Mouse (Mus musculus) cerebellum, postnatal 14 days (tissue): Measurements from ENCODE around the gene Ndufa8.

Experiments
- DNase-seq, 2 experiments: peaks; one replicate each; pipeline ENCODE4 v3.0.0; 2021; ENCODE audit warnings: mixed read lengths in 2 of 2

Ndufa8 gene

GRCm38 (mm10) chr2:36040872-36041271 lies 8.3 kb downstream of the Ndufa8 start:
- no peak for DNase-seq

DNA sequence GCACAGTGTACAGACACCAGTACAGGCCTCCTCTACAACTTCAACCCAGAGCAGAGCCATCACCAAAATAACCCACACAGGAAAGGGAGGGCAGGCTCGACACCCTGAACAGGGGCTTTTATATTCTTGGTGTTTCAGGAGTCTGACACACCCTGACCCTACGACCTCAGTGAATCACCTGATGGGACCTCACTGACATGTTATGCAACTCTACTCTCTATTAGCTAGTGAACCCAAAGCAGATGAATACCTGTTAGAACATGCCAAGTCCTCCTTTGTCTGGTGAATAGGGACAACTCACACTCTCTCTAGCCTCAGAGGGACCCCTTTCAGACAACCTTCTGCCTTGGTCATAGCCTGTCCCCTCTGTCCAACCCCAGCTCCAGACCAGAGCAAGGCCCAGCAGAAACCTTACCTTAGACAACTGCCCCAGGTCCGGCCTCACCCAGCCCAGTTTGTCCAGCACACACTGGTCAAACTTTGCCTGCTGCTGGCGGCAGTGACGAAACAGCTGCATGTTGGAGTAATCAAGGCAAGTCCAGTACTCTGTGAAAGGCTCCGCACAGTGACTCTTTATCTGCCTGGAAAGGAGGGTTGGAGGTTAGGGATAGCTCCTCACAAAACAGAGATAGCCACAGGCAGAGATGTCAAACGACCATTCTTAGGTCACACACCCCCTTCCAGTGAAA lies 9.8 kb downstream of the Ndufa8 start:
- DNase-seq: no peak

- no peak for DNase-seq
These were observed 13.7 kb downstream of the Ndufa8 start for GRCm38 (mm10) chr2:36035413-36036081.

- no peak for DNase-seq
These were observed 14.3 kb downstream of the Ndufa8 start for GRCm38 (mm10) chr2:36034898-36035297.

DNA sequence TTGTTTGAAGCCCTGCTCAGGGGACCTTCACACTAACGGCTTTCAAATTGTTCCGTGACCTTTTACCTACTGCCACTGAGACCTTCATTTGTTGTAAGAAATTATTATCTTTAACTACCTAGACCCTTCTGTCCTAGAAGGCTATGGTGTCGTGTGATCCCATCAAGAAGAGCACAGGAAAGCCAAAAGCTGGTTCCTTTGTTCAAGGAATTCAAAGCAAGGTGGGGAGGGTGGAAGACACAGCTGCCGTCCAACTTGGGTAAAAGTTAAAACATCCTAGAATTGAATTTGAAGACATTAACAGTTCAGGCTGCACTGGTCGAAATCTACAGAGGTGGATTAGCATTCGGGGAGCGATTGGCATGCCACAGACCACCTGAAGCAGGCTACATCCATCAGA lies 15.2 kb downstream of the Ndufa8 start:
- DNase-seq: no peak

GRCm38 (mm10) chr2:36032884-36033283 lies 16.3 kb downstream of the Ndufa8 start:
- no peak for DNase-seq

- no peak for DNase-seq
These were observed 25.9 kb downstream of the Ndufa8 start for GRCm38 (mm10) chr2:36023291-36023690.

DNA sequence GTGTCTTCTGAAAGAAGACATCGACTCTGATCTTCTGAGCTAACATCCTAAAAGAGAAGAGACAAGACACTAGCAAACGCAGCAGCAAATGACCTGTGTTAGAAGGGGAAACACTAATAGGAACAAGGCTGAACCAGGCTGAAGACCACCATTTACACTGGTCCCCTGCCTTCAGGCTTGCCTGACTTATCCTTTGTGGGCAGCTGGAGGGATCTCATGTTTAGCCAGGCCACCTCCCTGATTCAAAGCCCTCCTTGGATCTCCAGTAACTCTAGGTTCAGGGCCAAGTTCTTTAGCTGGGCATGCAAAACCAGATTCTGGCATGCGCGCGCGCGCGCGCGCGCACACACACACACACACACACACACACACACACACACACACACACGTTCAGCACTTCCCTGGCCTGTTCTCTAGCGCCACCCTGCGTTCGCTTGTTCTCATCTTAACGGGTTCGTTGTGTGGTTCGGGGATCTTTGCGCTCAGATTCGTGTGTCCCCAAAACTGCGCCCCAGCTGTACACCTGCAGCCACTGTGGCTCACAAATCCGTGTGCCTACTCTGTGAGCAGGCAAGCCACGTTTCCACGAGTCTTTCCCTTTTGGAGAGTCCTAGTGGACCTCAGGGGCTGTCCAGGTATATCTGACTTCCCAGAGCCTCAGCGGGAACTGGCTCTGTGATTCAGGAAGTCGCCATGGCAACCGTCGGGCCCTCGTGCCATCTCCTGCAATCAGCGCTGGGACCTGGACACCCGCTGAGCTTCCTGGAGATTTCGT lies 27.6 kb downstream of the Ndufa8 start:
- DNase-seq: peak; percentile 87 to 98

GRCm38 (mm10) chr2:36013010-36013409 lies 36.2 kb downstream of the Ndufa8 start:
- DNase-seq: no peak

DNA sequence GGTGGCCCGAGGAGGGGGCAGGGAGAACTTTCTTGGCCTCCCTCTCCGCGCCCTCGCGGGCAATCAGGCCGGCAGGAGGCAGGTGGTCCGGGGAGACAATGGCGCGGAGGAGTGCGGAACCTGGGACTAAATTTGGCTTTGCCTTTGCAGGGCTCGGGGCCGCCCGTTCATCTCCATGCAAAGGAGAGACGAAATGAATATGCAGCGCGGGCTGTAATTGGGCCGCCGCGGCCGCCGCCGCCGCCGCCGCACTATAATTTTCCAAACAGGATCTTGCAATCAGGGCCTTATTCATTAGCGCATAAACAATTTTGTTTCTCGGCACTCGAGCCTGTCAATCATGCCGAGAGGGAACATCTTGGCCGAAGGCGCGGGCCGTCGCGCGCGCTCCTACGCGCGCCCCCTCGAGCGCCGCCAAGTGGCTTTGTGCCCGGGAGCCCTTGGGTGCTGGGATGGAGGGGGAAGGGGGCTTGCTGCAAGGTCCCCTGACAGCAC lies 37.8 kb downstream of the Ndufa8 start:
- DNase-seq: peak; percentile 51 to 60

- no peak for DNase-seq
These were observed 38.6 kb downstream of the Ndufa8 start for GRCm38 (mm10) chr2:36010579-36010978.

DNA sequence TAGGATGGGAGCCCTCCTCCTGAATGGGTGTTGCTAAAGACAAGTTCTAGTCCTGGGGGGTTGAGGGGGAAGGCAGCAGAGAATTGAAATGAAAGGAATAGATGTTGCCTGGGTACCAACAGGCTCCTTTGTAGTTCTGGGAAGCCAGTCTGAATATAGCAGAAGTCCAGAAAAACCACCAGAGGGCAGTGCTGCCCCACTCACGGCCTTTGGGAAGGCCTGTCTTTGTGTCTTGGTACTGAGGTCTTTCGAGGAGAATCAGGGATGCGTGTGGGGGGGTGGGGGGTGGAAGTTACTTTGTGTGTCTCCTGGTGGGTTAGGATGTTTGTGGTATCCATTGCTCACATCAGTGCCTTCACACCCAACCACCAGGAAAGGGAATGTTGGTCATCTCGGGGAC lies 39.8 kb downstream of the Ndufa8 start:
- peak; percentile 86 for DNase-seq

DNA sequence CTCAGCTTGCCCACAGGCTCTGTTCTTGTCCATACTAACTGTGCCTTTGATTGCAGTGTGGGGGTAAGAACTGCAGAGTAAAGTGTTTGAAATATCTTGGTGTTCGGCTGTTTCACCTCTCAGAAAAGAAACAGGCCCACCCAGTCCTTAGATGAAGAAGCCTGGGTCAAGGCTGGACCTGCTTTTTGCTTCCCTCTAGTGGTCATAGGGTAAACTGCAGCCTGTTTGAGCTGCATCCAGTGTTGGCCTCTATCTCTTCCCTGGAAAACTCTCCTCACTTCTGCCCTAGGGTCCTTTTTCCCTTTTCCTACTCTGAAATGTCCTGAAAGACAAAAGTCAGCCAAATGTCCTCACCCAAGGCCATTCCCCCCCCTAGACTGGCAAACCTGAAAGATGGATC lies 41.1 kb downstream of the Ndufa8 start:
- peak; percentile 80 to 84 for DNase-seq

- DNase-seq: no peak
These were observed 47.0 kb downstream of the Ndufa8 start for GRCm38 (mm10) chr2:36002188-36002587.

- no peak for DNase-seq
These were observed 48.8 kb downstream of the Ndufa8 start for GRCm38 (mm10) chr2:36000390-36000789.

DNA sequence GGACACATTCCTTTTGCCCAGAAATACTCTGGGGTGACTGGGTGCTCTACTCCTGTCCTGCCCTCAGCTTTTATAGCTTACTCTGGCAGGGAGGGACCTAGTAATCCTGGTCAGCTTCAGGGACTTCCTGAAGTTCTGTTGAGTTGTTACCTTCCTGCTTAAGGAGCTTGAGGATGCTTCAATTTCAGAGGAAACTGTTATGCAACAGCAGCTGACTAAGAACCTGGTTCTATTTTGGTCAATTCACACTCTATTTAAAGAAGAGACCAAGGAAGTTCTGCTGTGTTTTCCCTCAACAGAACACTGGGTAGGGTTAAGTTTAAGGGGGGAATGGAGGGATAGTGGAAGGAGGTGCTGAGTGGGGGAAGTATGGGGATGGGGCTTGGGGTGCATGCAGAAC lies 50.0 kb downstream of the Ndufa8 start:
- no peak for DNase-seq

GRCm38 (mm10) chr2:35998416-35998815 lies 50.8 kb downstream of the Ndufa8 start:
- DNase-seq: no peak

GRCm38 (mm10) chr2:35996753-35997152 lies 52.5 kb downstream of the Ndufa8 start:
- no peak for DNase-seq

DNA sequence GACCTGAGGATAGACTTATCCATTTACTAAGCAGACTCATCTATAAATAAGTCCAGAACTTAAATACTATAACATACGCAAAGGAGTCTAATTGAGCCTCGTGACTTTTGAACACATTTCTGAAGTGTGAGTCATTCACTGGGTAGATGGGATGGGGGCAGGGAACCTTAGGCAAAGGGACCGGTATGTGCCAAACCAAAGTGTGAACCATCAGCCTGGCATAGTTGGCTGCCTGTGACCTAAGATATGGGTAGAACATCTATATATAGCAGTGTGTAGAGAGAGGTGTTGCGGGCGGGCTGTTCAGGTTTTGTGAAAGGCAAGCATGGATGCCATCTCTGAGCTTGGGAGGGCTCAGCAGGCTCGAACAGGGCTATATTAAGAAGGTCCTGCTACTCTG lies 54.9 kb downstream of the Ndufa8 start:
- no peak for DNase-seq

GRCm38 (mm10) chr2:35993481-35993880 lies 55.7 kb downstream of the Ndufa8 start:
- DNase-seq: no peak

DNA sequence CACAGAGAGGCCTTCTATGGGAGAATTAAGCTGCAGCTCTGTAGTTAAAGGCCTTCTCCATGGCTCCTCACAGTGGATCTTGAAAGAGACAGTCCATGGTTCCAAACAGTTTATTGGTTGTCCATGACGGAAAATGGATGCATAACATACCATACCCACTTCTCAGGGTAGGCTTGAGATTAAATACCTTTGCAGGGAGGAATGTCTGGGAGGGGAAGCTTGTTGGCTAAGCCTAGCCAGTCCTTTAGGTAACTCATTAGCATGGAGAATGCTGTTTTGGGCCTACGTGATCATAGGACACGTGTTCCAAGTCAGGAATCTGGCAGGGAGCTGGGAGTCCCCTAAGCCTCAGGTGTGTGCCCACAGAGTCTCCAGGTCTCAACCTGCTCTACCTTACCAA lies 56.9 kb downstream of the Ndufa8 start:
- DNase-seq: no peak
